Mouse (Mus musculus): ENCODE data around the gene Cacng4.

Gene Cacng4

GRCm38 (mm10) chr11:107794547-107795269, at the start of gene Cacng4:
Gene Cacng4 (minus strand): TSS chr11:107794557.
- DNase-seq (ENCODE audit: low spot score), result peak; percentile 70

- DNase-seq (ENCODE audit: low spot score), result no peak
Measured at GRCm38 (mm10) chr11:107833351-107834040, 39.1 kb upstream of the Cacng4 start.

- DNase-seq (ENCODE audit: low spot score), result peak; percentile 67
Measured at GRCm38 (mm10) chr11:107817196-107817595, 22.8 kb upstream of the Cacng4 start.

GRCm38 (mm10) chr11:107812941-107813648, 18.7 kb upstream of the Cacng4 start:
- DNase-seq (ENCODE audit: low spot score), result no peak

GRCm38 (mm10) chr11:107812429-107812828, 18.1 kb upstream of the Cacng4 start:
- DNase-seq (ENCODE audit: low spot score), result no peak

- peak; percentile 52 for DNase-seq (ENCODE audit: low spot score)
Measured at GRCm38 (mm10) chr11:107808508-107808907, 14.2 kb upstream of the Cacng4 start.

GRCm38 (mm10) chr11:107806058-107806457, 11.7 kb upstream of the Cacng4 start:
- DNase-seq (ENCODE audit: low spot score), result no peak

GRCm38 (mm10) chr11:107801946-107802345, 7.6 kb upstream of the Cacng4 start:
- DNase-seq (ENCODE audit: low spot score), result no peak

GRCm38 (mm10) chr11:107799331-107799730, 5.0 kb upstream of the Cacng4 start:
- no peak for DNase-seq (ENCODE audit: low spot score)

GRCm38 (mm10) chr11:107796346-107796745, 2.0 kb upstream of the Cacng4 start:
- no peak for DNase-seq (ENCODE audit: low spot score)

GRCm38 (mm10) chr11:107795384-107796035, 1.2 kb upstream of the Cacng4 start:
- DNase-seq (ENCODE audit: low spot score), result peak; percentile 27

GRCm38 (mm10) chr11:107794103-107794493, 259 bp downstream of the Cacng4 start:
- DNase-seq (ENCODE audit: low spot score), result peak; percentile 56

- peak; percentile 76 for DNase-seq (ENCODE audit: low spot score)
Measured at GRCm38 (mm10) chr11:107793200-107794102, 906 bp downstream of the Cacng4 start.

- DNase-seq (ENCODE audit: low spot score), result peak; percentile 71
Measured at GRCm38 (mm10) chr11:107792136-107792535, 2.2 kb downstream of the Cacng4 start.

GRCm38 (mm10) chr11:107785761-107786160, 8.6 kb downstream of the Cacng4 start:
- DNase-seq (ENCODE audit: low spot score), result peak; percentile 48

- DNase-seq (ENCODE audit: low spot score), result peak; percentile 38
Measured at GRCm38 (mm10) chr11:107785288-107785687, 9.1 kb downstream of the Cacng4 start.

GRCm38 (mm10) chr11:107783861-107784754, 10.2 kb downstream of the Cacng4 start:
- peak; percentile 55 for DNase-seq (ENCODE audit: low spot score)

GRCm38 (mm10) chr11:107782591-107782990, 11.8 kb downstream of the Cacng4 start:
- DNase-seq (ENCODE audit: low spot score), result no peak

- peak; percentile 81 for DNase-seq (ENCODE audit: low spot score)
Measured at GRCm38 (mm10) chr11:107778859-107779258, 15.5 kb downstream of the Cacng4 start.

GRCm38 (mm10) chr11:107777487-107777886, 16.9 kb downstream of the Cacng4 start:
- DNase-seq (ENCODE audit: low spot score), result no peak
